Mouse (Mus musculus): ENCODE measurements around the gene Pik3c2b.
"Not testable (repeated sequence)": the region's sequence is repeated elsewhere in the genome, so short reads cannot be mapped to it uniquely, and the experiment has no call there.

The Pik3c2b gene

DNA sequence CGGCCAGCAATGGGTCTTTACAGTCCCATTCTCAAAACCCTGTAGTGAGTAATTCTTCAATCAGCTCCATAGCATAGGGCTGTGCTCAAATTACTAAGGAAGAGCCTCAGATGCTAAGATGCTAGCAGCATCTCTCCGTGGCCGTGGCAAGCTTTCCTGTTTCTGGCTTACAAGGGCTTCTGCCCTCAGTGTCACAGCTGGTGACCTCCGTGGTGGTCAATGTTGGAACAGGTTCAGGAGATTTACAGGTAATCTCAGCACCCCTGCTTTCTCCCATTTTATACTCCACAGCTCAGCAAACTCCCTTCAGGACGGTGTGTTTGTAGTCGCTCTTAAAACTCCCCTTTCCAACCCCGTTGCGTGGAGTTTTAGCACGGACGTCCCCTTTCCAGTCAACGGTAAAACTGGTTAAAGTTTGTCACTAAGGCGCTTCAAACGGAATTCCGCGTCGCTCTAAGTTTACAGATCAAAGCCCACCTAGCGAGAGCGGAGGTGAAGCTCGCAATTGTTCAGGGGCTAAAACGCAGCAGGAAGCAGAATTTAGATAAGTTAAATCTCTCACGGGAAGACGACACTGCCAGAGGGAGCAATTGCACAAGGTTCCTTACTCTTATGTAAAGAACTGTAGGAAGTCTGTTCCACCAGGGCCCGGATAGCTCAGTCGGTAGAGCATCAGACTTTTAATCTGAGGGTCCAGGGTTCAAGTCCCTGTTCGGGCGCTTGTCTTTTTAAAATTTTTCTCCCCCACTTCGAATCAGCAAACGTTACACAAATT lies 12.0 kb upstream of the Pik3c2b start:
- peak; percentile 68 for DNase-seq

DNA sequence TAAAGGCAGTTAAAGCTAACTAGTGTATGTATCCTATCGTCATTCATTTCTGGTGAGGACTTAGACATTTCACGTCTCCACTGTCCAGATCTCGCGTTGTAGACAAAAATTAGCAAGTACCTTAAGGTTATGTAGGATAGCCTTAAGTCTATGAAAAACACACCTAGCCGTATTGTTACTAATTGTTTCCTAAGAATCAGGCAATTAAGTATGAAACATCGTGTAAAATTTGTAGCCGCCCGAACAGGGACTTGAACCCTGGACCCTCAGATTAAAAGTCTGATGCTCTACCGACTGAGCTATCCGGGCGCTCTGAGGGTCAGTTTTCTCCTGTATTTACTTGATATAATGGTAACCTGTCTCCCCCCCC lies 11.4 kb upstream of the Pik3c2b start:
- no peak for DNase-seq

DNA sequence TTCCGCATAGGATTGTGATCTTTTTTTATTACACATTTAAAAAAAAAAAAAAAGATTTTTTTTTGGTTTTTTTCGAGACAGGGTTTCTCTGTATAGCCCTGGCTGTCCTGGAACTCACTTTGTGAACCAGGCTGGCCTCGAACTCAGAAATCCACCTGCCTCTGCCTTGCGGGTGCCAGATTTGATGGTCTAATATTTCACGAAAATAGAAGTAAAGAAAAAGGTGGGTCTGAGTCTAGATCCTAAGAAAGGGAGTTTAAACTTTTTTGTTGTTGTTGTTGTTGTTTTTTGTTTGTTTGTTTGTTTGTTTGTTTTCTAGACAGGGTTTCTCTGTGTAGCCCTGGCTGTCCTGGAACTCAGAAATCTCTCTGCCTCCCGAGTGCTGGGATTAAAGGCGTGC lies 10.8 kb upstream of the Pik3c2b start:
- not testable (repeated sequence) for DNase-seq

DNA sequence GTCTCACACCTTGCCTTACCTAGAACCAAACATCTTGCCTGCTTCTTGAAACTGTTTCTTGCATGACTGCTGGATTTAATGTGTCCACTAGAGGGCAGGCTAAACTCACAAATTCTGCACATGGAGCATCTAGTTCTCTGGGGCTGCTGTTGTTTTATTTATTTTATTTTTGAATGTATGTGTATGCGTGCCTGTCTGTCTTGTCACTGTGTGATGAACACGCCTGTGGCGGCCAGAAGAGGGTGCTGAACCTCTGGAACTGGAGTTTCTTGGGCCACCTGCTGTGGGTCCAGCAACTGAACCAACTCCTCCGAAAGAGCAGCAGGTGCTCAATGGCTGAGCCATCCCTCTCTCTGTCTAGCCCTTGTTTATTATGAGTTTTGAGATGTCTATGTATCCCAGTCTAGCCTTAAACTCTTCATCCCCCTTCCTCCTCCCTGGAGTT lies 5.9 kb upstream of the Pik3c2b start:
- peak; percentile 42 for DNase-seq

DNA sequence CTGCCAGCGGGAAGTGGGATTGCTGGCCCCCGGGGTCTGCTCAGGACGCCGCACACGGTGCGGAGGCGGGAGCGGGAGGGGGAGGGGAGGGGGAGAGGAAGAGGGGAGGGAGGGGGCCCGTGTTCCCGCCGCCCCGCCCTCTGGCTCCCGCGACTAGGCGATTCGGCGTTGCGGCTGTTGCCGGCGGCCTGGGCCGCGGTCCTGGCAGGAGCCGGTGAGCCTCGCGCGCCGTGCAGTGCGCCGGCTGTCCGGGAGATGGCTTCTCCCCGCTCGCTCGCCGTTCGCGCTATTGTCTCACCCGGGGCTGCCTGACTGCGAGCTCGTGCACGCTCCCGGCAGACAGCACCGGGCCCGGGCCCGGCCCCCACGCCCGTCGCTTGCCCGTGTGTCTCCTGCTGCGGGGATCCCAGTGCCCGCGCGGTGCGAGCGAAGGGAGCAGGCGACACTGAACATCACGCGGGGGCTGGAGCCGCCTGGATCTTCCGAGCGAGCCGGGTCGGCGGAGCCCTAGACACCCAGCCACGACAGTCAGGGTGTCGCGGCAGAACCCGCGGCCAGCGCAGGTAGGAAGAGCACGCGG lies 484 bp downstream of the Pik3c2b start:
- peak; percentile 77 for DNase-seq

DNA sequence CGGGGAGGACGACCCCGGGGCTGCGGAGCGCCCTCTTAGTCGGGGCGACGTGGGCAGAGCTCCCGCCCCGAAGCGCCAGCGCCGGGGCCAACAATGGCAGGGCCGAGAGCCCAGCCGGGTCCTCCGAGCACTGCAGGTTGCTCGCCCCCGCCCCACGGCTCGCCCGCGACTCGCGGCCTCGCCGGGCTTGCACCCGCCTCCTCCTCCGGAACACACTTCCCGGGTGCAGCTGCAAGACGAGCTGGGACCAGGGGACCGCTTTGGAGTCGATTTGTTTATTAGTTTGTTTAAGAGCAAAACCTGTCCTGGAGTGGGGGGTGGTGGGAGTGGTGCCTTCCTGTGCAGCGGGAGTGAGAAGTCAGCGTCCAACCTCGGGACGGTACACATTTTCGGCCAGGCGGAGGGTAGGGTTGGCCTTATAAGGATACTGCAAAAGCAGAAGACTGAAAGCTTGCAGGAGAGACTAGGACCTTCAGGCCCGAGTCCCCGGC lies 1.0 kb downstream of the Pik3c2b start:
- no peak for DNase-seq

DNA sequence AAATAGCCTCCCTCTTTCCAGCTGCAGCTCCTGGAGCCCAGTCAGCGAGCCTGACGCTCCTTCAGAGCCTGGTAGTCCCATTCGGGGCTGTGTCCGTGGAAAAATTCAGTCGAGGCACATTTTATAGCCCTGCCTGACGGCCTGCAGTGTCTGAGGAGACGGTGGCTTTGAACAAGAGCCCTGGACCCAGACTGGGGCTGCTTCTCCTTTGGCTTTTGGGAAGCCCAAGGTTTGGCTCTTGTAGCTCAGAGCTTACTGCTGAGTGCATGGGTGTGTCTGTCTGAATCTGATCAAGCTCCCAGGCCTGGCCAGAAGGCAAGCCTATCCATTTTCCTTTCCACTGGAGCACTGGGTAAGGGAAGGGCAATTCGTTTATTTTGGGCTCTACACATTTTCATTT lies 2.1 kb downstream of the Pik3c2b start:
- DNase-seq, result no peak

DNA sequence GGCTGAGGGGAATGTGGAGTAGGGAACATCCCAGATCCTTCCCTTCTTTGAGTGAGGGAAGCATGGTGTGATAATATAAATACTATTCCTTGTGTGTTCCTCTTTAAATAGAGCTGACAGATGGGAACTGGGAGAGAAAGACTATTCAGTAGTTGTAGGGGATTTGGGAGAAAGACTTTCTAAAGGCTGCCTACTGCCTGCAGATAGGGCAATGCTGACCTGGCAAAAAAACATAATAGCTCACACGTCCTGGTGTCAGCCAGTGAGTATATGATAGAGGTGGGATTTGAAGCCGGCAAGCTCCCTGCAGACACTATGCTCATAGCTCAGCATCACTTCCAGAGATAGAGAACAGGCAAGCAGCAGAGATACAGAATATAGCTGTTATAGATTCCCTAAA lies 3.2 kb downstream of the Pik3c2b start:
- DNase-seq, result no peak

DNA sequence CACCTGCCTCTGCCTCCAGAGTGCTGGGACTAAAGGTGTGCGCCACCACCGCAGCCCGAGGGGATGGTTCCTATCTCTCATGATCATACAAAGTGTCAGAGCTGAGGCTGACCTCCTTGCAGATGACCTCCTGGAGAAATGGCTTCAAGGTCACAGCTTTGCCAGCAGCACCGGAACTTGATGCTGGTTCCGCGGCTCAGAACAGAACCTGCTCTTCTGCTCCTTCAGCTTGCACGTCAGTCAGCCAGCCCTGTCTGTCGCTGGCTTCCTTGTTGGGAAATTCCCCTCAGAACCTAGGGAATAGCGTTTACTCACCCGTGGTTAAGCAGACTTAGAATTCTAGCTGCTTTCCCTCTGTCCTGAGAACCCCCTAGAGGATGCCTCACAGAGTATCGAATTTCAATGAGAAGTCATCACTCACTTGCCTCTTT lies 4.5 kb downstream of the Pik3c2b start:
- DNase-seq, result no peak

DNA sequence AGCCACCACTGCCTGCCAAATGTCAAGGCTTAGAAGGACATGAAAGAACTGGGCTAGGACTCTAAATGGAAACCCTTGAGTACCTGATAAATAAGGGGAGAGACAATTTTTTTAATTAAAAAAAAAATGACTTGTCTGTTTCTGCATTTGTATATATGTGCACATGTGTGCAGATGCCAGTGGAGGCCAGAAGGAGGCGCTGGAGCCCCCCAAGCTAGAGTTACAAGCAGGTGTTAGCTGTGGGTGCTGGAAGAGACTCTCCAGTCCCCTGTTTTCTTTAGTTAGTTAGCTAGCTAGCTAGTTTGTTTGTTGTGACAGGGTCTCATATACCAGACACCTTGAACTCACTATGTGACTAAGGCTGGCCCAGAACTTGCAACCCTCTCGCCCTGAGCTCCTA lies 6.4 kb downstream of the Pik3c2b start:
- DNase-seq, result no peak

DNA sequence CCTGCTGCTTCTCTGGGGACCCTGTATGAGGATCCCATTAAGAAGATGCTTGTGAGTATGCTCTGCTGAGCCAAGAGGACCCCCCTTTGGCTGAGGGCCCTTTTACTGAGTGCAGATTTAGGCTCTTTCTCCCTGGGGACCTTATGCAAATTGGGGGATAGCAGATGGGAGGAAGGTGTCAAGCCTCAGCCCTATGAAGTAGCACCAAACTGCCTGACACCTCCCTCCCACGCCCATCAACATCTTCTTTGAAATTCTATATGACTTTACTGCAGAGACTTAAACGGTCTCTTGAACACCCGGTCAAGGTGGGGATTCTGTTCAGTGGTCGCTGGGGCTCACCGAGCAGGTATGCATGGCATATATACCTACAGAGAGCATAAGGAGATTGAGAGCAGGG lies 7.6 kb downstream of the Pik3c2b start:
- DNase-seq, result no peak

DNA sequence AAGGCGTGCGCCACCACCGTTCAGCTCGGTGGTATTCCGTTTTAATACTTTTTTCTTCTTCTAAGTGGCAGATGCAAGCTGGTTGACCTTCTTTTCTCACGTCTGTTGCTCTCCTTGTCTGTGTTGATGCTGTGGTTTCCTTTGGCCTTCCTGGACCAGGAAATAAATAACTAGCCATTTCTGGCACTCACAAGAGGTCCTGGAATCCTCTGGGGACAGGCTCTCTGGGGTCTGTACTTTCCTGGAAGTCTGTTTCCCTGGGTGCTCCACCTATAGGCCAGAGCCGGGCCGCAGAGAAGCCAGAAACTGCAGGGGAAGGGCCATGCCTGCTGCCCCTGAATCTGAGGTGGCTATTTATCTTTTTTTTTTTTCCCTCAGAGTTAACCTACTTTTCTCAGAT lies 8.9 kb downstream of the Pik3c2b start:
- no peak for DNase-seq

DNA sequence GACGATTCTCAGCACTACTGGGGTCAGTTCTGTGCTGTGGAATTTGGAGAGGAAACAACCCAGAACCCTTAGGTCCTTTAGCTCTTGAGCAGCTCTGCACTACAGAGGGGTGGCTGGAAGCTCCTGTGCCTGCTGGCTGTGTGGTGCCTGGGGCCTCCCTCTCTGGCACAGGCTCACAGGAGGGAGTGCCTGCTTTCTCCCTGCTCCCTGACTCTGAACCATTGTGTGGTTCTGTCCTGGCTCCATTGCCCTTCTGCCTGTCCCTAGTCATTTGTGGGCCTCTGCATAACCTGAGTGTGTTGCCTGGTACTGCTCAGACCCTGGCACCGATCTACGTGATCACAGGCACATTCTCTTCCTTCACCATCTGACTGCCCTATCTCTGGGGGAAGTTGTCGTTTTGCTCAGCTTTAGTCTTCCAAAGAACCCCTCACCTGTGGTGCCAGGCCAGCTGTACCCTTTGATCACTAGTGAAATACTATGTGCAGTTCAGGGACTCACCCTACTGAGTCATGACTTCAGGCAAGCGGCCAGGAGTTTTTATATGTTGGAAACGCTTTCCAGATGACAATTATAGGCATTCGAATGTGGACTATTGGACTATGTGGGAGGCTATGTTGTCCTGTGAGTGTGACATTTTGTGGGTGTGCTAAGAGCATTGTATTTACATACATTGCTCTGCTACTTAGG lies 12.0 kb downstream of the Pik3c2b start:
- DNase-seq, result no peak

DNA sequence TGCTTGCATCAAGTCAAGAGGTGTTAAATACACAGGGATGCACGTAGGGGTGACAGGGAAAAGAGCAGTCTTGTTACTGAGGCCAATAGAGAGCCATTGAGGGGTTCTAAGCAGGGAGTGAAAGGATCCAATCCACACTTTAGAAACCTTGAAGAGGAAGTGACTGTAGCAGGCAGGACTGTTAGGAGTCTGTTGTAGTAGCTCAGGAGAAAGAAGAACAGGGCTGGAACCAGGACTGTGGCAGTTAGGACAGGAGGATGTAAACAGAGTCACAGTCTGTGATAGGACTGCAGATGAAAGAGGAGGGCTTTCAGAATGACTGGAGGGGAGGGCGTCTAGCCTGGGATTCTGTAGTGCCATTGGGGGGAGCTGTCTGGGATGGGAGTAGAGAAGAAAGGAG lies 14.1 kb downstream of the Pik3c2b start:
- DNase-seq, result no peak

DNA sequence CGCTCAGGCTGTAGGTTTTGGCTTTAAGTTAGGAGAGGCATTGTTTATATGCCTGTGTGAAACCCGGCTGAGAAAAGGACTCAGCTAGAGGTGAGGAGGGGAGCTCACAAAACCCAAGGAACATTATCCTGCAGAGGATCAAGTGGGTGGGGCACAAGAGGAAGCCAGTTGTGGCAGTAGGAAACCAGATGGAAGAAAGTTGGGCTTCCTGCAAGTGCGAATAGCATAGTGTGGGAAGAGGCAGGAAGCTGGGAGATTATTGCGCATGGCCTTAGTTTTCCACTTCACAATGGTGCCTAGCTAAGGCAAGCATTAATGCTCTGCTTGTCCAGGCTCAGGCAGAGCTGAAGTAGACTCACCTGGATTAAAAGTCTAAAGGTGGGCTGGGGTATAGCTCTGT lies 15.2 kb downstream of the Pik3c2b start:
- DNase-seq, result no peak

DNA sequence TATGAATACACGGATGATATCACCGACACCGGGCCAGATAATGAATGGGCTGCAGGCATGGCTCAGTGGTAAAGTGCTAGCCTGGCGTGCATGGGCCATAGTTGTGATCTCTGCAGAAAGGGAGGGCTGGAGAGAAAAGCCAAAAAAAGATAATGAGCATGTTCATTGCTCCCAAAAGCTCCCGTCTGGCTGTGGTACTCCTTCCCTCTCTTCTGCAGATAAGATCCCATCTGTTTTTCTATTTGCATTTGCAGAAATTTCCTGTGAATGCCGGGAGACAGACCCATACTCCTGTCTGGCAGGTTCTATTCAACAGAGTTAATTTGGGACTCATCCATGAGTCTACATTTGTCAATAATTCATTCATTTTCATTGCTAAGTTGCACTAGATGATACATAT lies 17.7 kb downstream of the Pik3c2b start:
- DNase-seq, result no peak

DNA sequence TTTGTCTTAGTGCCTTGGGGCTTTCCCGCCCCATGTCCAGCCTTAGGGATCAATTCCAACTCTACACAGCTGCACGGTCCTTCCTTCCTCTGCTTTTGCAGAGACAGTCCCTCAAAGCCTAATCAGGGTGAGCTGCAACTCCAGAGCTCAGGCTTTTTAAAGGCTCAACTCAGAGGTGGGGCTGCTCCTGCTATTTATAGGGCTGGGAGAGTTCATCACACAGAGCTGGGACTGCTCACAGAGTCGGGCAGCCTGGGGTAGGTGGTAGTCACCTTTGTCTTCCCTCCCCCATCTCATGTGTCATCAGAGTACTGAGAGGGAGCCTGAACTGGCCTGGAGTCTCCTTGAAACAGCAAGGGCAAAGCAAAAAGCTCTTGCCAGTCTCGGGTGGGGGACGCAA lies 22.8 kb downstream of the Pik3c2b start:
- DNase-seq, result no peak

DNA sequence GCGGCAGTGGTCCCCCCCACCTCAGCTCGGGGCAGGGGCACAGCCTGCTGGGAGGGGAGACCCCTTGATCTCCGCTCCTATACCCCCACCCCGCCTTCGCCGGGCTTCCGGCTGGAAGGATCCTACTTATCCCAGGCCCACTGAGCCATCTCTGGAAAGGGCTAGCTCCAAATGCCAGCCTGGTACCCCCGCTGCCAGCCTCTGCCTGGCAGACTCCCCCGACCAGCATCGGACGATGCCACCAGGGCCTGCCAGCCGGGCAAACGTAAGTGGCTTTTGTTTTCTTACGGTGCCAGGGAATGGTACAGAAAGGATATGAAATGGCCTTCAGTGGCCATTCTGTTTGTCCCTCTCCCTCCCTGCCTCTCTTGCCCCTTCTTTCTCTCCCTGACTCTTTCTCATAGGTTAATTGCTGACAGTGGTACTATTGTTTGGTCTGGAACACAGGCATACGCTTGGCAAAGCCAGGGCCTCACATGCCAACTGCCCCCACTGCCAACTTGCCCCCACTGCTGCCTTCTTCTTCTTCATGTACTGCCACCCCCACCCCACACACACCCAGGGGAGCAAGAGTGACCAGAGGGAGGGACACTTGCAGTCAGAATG lies 23.3 kb downstream of the Pik3c2b start:
- no peak for DNase-seq

DNA sequence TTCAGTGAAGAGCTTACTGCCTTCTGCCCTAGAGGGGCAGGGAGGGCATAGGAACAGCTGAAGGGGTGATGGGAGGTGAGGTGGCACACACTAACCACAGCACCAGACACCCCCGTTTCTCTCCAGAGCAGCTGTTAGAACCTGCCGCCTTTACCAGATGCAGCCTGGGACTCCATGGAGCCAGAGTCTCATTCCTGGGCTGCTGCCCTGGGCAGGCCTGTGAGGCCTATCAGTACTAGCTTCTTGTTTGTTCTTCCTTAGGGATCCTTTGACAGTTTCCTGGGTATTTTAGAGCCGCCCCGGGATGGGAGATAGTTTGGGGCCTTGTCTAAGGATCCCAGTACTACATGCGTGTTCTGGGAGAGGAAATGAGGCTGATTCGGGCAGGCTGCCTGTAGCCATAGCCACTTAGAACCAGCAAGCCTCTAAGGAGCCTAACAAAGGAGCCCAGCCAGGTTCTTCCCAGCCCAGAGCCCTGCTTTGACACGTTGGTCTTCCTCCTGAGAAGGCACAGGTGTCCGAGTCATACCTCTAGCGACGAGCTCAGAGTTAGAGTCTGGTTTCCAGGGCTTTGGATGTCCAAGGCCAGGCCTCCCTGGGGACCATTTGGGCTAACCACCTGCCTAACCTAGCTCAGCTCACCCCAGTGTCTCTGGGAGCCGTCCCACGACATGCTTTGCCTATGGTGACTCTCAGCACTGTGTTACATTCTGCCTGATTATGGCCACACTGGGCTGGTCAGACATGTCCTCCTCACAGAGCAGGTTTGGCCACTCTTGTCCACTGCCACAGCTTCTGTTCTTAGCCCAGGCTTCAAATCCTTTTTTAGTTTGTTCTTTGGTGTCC lies 24.0 kb downstream of the Pik3c2b start:
- DNase-seq, result no peak

DNA sequence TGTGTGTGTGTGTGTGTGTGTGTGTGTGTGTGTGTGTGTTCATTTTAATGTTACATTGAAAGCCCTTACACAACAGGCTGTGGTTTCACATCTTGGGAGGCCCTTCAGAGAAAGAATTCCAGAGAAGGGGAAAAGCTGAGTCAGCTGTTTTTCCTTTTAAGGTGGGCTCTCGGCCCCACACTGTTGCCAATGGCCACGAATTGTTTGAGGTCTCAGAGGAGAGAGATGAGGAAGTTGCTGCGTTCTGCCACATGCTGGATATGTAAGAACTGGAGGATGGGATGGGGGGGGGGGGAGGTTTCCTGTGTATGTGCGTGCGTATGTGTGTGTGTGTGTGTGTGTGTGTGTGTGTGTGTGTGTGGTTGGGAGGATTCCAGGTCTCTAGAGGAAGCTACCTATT lies 24.7 kb downstream of the Pik3c2b start:
- DNase-seq, result no peak

DNA sequence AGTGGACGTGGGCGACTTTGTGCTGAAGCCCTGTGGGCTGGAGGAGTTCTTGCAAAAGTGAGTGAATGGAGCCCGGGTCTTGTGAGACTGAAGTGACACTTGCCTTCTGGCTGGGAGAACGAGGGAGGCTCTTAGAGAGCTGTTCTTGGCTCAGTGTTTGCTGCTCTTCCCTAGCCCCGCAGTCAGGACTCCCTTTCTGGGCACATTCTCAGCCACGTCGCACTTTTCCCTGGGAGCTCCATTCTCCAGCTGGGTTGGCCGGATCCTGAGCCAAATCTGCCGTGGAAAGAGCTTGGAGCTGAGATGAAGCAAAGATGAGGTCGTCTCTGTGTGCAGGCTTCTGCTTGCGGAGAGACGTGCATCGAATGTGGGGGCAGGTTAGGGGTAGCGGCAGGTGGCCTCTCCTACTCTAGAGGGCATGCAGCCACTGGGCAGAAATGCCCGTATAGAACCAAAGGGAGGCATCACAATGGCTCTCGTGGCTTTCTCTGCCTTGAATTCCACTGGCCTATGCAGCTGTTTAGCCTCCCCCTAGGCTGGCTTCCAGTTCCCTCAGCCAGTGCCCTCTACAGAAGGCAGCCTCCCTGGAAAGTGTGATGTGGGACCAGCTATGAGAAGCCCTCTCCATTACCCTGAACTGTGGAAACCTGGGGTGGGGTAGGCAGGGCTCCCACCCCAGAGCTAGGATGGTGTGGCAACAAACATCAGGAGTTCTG lies 26.4 kb downstream of the Pik3c2b start:
- peak; percentile 57 for DNase-seq

DNA sequence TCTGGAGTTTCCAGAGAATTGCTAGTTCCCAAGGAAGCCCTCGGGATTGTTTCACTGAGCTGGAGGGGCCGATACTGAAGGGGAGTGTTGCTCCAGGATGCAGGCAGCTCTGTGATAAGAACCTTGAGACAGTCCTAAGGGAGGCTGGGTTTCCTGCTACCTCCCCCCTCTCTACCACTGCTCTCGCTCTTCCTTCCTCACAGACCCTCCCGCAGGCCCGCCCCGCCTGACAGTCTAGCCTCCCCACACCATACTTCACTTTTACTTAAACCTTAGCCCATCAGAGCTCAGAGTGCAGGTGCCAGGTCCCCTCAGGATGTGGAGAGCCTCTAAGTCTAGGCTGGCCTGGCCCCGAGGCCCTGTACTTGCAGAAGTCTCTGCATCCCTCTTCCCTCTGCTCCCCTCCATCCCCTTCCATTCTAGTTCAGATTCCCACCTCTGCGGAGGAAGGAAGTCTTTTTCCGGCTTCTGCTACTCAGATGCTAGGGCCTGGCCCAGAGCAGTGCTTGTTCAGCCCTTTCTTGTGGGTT lies 27.9 kb downstream of the Pik3c2b start:
- no peak for DNase-seq
